18 mouse cellular contexts compared by ENCODE assay signal in genomic region chr7:3134654-3135053, GRCm38 (mm10). TPM values are rescaled to one million over a fixed set of nuclear protein-coding genes. Genes with fewer than 3 reads are reported as not detected.
"Had no signal": no experiment of that assay in that cellular context is flagged by ENCODE, and none has a peak within 500 bp of the region (broad histone marks: within the 10 kb centered on the region; RNA-seq: fewer than 3 reads in every experiment).

No protein-coding gene starts in this region.

- H3K36me3 ChIP-seq: limb, embryonic 15.5 days; liver, embryonic 12.5 days; midbrain, embryonic 12.5 days had no signal

- H3K27me3 ChIP-seq: limb, embryonic 15.5 days; liver, embryonic 12.5 days; megakaryocyte, embryonic 14.5 days; midbrain, embryonic 12.5 days had no signal

- H3K9me3 ChIP-seq: limb, embryonic 15.5 days; liver, embryonic 12.5 days had no signal

- H3K4me2 ChIP-seq: limb, embryonic 15.5 days; liver, embryonic 12.5 days; midbrain, embryonic 12.5 days had no signal

- H3K4me1 ChIP-seq: limb, embryonic 15.5 days; liver, embryonic 12.5 days; megakaryocyte, embryonic 14.5 days; midbrain, embryonic 12.5 days had no signal

- H3K9ac ChIP-seq: limb, embryonic 15.5 days; liver, embryonic 12.5 days; midbrain, embryonic 12.5 days had no signal

- DNase-seq: kidney, postnatal 36 days; layer of hippocampus, adult 9-11 months; layer of hippocampus, postnatal 36 days; right cerebral cortex, postnatal 14 days; thymus, postnatal 4 days had no signal

- ATAC-seq: liver, embryonic 12.5 days; midbrain, embryonic 16.5 days had no signal

- H3K4me3 ChIP-seq: limb, embryonic 15.5 days; liver, embryonic 12.5 days; megakaryocyte, embryonic 14.5 days; midbrain, embryonic 12.5 days had no signal

- H3K27ac ChIP-seq: kidney, postnatal 0 days; limb, embryonic 15.5 days; liver, embryonic 12.5 days; macrophage; midbrain, embryonic 12.5 days had no signal

RNA-seq across cellular contexts. Expression of gene AU018091, which starts 34.3 kb away (rescaled TPM):
- total RNA-seq: layer of hippocampus, adult 18-20 months; layer of hippocampus, postnatal 36 days; left cerebral cortex, adult 8-10 months; left cerebral cortex, postnatal 25 days had no signal
- polyA plus RNA-seq: kidney, postnatal 0 days; liver, embryonic 12.5 days; liver, embryonic 16.5 days; lung, embryonic 16.5 days; macrophage; midbrain, embryonic 16.5 days; neural tube, embryonic 14.5 days had no signal
